Mouse (Mus musculus) embryonic fibroblast, embryonic 13.5 days (primary cell): ENCODE measurements around the gene Epor.

Experiments used
- CTCF ChIP-seq: IDR thresholded peaks from 2 replicates; pipeline ENCODE4 v1.5.1; 2011; ENCODE audit warnings: mild to moderate bottlenecking, control low read depth, low read length, moderate library complexity, borderline replicate concordance; ENCODE audit not compliant: insufficient read depth
- POLR2A ChIP-seq: IDR thresholded peaks from 2 replicates; pipeline ENCODE4 v1.6.1; 2011; ENCODE audit warnings: low read depth, mild to moderate bottlenecking, control low read depth, low read length, moderate library complexity

- TF ChIP-seq CTCF (no peak), POLR2A (no peak)
Observed at GRCm38 (mm10) chr9:21938234-21938855, 25.0 kb downstream of the Epor start.
